Comparison of ENCODE assay signal across 7 mouse cellular contexts in the genomic region with DNA sequence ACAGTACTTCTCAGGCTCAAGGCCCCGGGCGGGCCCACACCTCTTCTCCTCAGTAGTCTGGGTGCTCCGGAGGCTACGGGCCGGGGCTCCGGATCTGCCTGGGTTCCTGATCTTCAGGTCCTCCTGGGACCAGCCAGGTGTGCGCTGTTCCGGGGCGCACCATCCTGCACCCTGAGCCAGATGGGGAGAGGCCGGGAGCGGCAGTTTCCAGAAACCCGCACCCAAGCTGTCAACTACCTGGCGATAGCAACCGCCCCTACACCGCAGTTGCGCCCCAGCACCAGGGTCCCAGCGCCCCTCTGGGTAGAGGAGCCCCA. TPM values are rescaled to one million over a fixed set of nuclear protein-coding genes. Genes with fewer than 3 reads are reported as not detected.
DNase-seq lines count a peak whose midpoint lies in the region; ATAC-seq and TF ChIP-seq lines count a peak whose summit lies in the region.

No protein-coding gene starts in this region.

- H3K36me3 ChIP-seq in testis, adult 2 months (ENCODE audit: control insufficient read depth, insufficient read depth, low read length): no peaks in the 10 kb centered on the region
- H3K36me3 ChIP-seq in forebrain, embryonic 12.5 days (replicated peaks): no peaks in the 10 kb centered on the region
- H3K36me3 ChIP-seq in liver, embryonic 12.5 days: peaks cover 52% of the 10 kb centered on the region

- WGBS in forebrain, embryonic 12.5 days: 2% methylated on average over 17 of the region's 17 CpGs
- WGBS in liver, embryonic 12.5 days (ENCODE audit: insufficient replicate concordance): under 1% methylated on average over 17 of the region's 17 CpGs

- TF ChIP-seq CTCF in testis, adult 2 months (IDR thresholded peaks at IDR 0.05; ENCODE audit: control insufficient read depth, insufficient read depth, insufficient replicate concordance, low read depth, low read length): no peak

- DNase-seq in testis, postnatal 10 days (ENCODE audit: low spot score): no peak
- peak; percentile 21 for DNase-seq in testis, postnatal 14 days (ENCODE audit: low spot score)
- DNase-seq in embryo, embryonic 11 days: no peak
- no peak for DNase-seq in kidney, adult 11 months

- peak overlapping the region; percentile 69 for H3K27ac ChIP-seq in testis, adult 2 months (ENCODE audit: control insufficient read depth, insufficient read depth, low read depth, low read length)
- H3K27ac ChIP-seq in forebrain, embryonic 12.5 days: no peak overlapping the region; the same call in 1 of the 2 replicates
- H3K27ac ChIP-seq in liver, embryonic 12.5 days: peak overlapping the region; percentile 100

- H3K27me3 ChIP-seq in testis, adult 2 months (ENCODE audit: control insufficient read depth, insufficient read depth, low read length): no peaks in the 10 kb centered on the region
- H3K27me3 ChIP-seq in forebrain, embryonic 12.5 days: peaks cover 76% of the 10 kb centered on the region
- no peaks in the 10 kb centered on the region; the same call in none of the 2 replicates for H3K27me3 ChIP-seq in liver, embryonic 12.5 days (replicated peaks)

- no peaks in the 10 kb centered on the region for H3K9me3 ChIP-seq in forebrain, embryonic 12.5 days
- H3K9me3 ChIP-seq in liver, embryonic 12.5 days (replicated peaks): no peaks in the 10 kb centered on the region

- peak overlapping the region; percentile 33 for H3K9ac ChIP-seq in forebrain, embryonic 12.5 days
- peak overlapping the region; percentile 90 for H3K9ac ChIP-seq in liver, embryonic 12.5 days

- H3K4me1 ChIP-seq in testis, adult 2 months (ENCODE audit: control insufficient read depth, insufficient read depth, low read length): peaks cover 29% of the 10 kb centered on the region
- H3K4me1 ChIP-seq in forebrain, embryonic 12.5 days: peaks cover 41% of the 10 kb centered on the region
- peaks cover 79% of the 10 kb centered on the region for H3K4me1 ChIP-seq in liver, embryonic 12.5 days

- H3K4me3 ChIP-seq in testis, adult 2 months (ENCODE audit: control insufficient read depth, low read depth, low read length): peak overlapping the region; percentile 76
- peak overlapping the region; percentile 33 for H3K4me3 ChIP-seq in forebrain, embryonic 12.5 days (replicated peaks)
- H3K4me3 ChIP-seq in liver, embryonic 12.5 days: peak overlapping the region; percentile 92

- H3K4me2 ChIP-seq in forebrain, embryonic 12.5 days: peak overlapping the region; percentile 56
- peak overlapping the region; percentile 95 for H3K4me2 ChIP-seq in liver, embryonic 12.5 days

- no peak; the same call in 1 of the 2 replicates for TF ChIP-seq POLR2A in testis, adult 2 months (IDR thresholded peaks at IDR 0.05; ENCODE audit: control insufficient read depth, low read depth, low read length)

- 0 out of 2 replicates have a peak, but pooled peaks have one; percentile 21 for ATAC-seq in forebrain, embryonic 12.5 days (ENCODE audit: low FRiP score)
- ATAC-seq in liver, embryonic 12.5 days: peak; percentile 5; the same call in 1 of the 2 replicates

RNA-seq across cellular contexts. Expression of gene Tmc8, which starts 1.7 kb away (rescaled TPM):
- 1.2 TPM in 2 replicates for polyA plus RNA-seq in testis, adult 2 months (2012; rRNA removed)
- 0.82 and 1.2 TPM in 2 replicates for polyA plus RNA-seq in forebrain, embryonic 12.5 days (2016; fragmentation: Nextera tagmentation; extraction: Ambion mirVana)
- polyA plus RNA-seq in liver, embryonic 12.5 days (2016; fragmentation: Nextera tagmentation; extraction: Ambion mirVana): 19.8 and 21.6 TPM in 2 replicates

RNA-seq across cellular contexts. Expression of gene Tmc6, which starts 1.8 kb away (rescaled TPM):
- polyA plus RNA-seq in testis, adult 2 months (2012; rRNA removed): 9.7 and 10.1 TPM in 2 replicates
- 3.0 and 4.4 TPM in 2 replicates for polyA plus RNA-seq in forebrain, embryonic 12.5 days (2016; fragmentation: Nextera tagmentation; extraction: Ambion mirVana)
- 55.5 and 58.2 TPM in 2 replicates for polyA plus RNA-seq in liver, embryonic 12.5 days (2016; fragmentation: Nextera tagmentation; extraction: Ambion mirVana)

RNA-seq across cellular contexts. Expression of gene 6030468B19Rik, which starts 17.3 kb away (rescaled TPM):
- polyA plus RNA-seq in testis, adult 2 months (2012; rRNA removed): not detected in 2 replicates
- not detected in 2 replicates for polyA plus RNA-seq in forebrain, embryonic 12.5 days (2016; fragmentation: Nextera tagmentation; extraction: Ambion mirVana)
- polyA plus RNA-seq in liver, embryonic 12.5 days (2016; fragmentation: Nextera tagmentation; extraction: Ambion mirVana): 97.6 and 97.7 TPM in 2 replicates

RNA-seq across cellular contexts. Expression of gene Gm20708, which starts 29.3 kb away (rescaled TPM):
- 1.0 TPM in 1 of 2 replicates, not detected in the other for polyA plus RNA-seq in testis, adult 2 months (2012; rRNA removed)
- 0.15 and 0.56 TPM in 2 replicates for polyA plus RNA-seq in forebrain, embryonic 12.5 days (2016; fragmentation: Nextera tagmentation; extraction: Ambion mirVana)
- polyA plus RNA-seq in liver, embryonic 12.5 days (2016; fragmentation: Nextera tagmentation; extraction: Ambion mirVana): 0.23 and 0.27 TPM in 2 replicates

RNA-seq across cellular contexts. Expression of gene Syngr2, which starts 29.3 kb away (rescaled TPM):
- polyA plus RNA-seq in testis, adult 2 months (2012; rRNA removed): 21.3 and 32.5 TPM in 2 replicates
- polyA plus RNA-seq in forebrain, embryonic 12.5 days (2016; fragmentation: Nextera tagmentation; extraction: Ambion mirVana): 20.6 and 25.5 TPM in 2 replicates
- 61.5 and 66.4 TPM in 2 replicates for polyA plus RNA-seq in liver, embryonic 12.5 days (2016; fragmentation: Nextera tagmentation; extraction: Ambion mirVana)

Comparison
In these comparisons a context has a peak if more than half of its experiments do, and no peak if none do; other contexts are left out.
1. H3K4me3 ChIP-seq: peak in every context shown above with its lines; median percentile 92 in liver, embryonic 12.5 days; 76 in testis, adult 2 months; 33 in forebrain, embryonic 12.5 days.
2. RNA of gene 6030468B19Rik, which starts 17.3 kb away (polyA plus RNA-seq): 97.6 to 97.7 TPM in liver, embryonic 12.5 days; not detected in forebrain, embryonic 12.5 days and not detected in testis, adult 2 months; every median in the first group is over 10 times any median in the second.